Mouse (Mus musculus) heart, postnatal 0 days (tissue): ENCODE results near the gene Nsrp1. TPM values are rescaled to one million over a fixed set of nuclear protein-coding genes. Genes with fewer than 3 reads are reported as not detected.

Source experiments
- ATAC-seq: fragments of 200-750 bp; cut with Nextera tagmentation; 2 replicates; pipeline ENCODE4 v1.8.0; 2017; ENCODE audit warnings: low read depth, moderate number of reproducible peaks, moderate library complexity; ENCODE audit not compliant: insufficient read depth
- DNase-seq: peaks from one replicate; pipeline ENCODE4 v3.0.0-alpha.2; 2016; ENCODE audit warnings: low spot score
- H3K27ac ChIP-seq: fragments of 300-500 bp; sonication (generic); 2 replicates; pipeline ENCODE4 v1.5.1; 2014; ENCODE audit warnings: low read depth, mild to moderate bottlenecking
- H3K27me3 ChIP-seq: fragments of 300-500 bp; sonication (generic); 2 replicates; pipeline ENCODE4 v1.6.1; 2014; ENCODE audit warnings: low read length, mixed read lengths; ENCODE audit not compliant: control insufficient read depth, insufficient read depth
- H3K36me3 ChIP-seq: fragments of 300-500 bp; sonication (generic); replicated peaks from 2 replicates; pipeline ENCODE4 v1.6.1; 2014; ENCODE audit warnings: low read length, mixed read lengths; ENCODE audit not compliant: control insufficient read depth, insufficient read depth
- H3K4me1 ChIP-seq: fragments of 300-500 bp; sonication (generic); 2 replicates; pipeline ENCODE4 v1.6.1; 2014; ENCODE audit warnings: antibody characterized with exemption; ENCODE audit not compliant: control insufficient read depth, insufficient read depth
- H3K4me2 ChIP-seq: fragments of 300-500 bp; sonication (generic); 2 replicates; pipeline ENCODE4 v1.6.1; 2014; ENCODE audit warnings: low read depth, mild to moderate bottlenecking, low read length, moderate library complexity
- H3K4me3 ChIP-seq: fragments of 300-500 bp; sonication (generic); 2 replicates; pipeline ENCODE4 v1.5.1; 2014; ENCODE audit warnings: low read depth, low read length
- H3K9ac ChIP-seq: fragments of 300-500 bp; sonication (generic); replicated peaks from 2 replicates; pipeline ENCODE4 v1.6.1; 2014; ENCODE audit warnings: low read depth, low read length, mixed read lengths
- H3K9me3 ChIP-seq: fragments of 300-500 bp; sonication (generic); replicated peaks from 2 replicates; pipeline ENCODE4 v1.6.1; 2016; ENCODE audit warnings: low read length; ENCODE audit not compliant: control insufficient read depth
- CTCF ChIP-seq: IDR thresholded peaks from 2 replicates; pipeline ENCODE4 v1.5.1; 2016; ENCODE audit warnings: antibody characterized with exemption, control low read depth, low read depth
- EP300 ChIP-seq: IDR thresholded peaks from 2 replicates; pipeline ENCODE4 v1.6.1; 2016; ENCODE audit warnings: antibody characterized with exemption, low read depth
- WGBS: fragments of 180-500 bp; shearing (Covaris S2); extraction: QIAGEN DNeasy Blood & Tissue Kit; methylation state at CpG from one replicate; pipeline ENCODE4 v1.1.7; 2014; 5-methylcytosine and 5-hydroxymethylcytosine counted together
- polyA plus RNA-seq: library from polyadenylated mRNA; unstranded; fragments of >200 nt; fragmentation: Nextera tagmentation; extraction: Ambion mirVana; gene quantifications from 2 replicates; pipeline ENCODE4 v1.2.1, GENCODE M21; 2015
- total RNA-seq: library from RNA; depleted of rRNA; stranded (reverse); fragments of >200 nt; gene quantifications from 2 replicates; pipeline ENCODE4 v1.2.3, GENCODE M21; 2014; ENCODE audit warnings: low replicate concordance

Gene Nsrp1
- total and polyA plus RNA-seq, 2 experiments from 2014 or later: 0.57 to 50.2 TPM

DNA sequence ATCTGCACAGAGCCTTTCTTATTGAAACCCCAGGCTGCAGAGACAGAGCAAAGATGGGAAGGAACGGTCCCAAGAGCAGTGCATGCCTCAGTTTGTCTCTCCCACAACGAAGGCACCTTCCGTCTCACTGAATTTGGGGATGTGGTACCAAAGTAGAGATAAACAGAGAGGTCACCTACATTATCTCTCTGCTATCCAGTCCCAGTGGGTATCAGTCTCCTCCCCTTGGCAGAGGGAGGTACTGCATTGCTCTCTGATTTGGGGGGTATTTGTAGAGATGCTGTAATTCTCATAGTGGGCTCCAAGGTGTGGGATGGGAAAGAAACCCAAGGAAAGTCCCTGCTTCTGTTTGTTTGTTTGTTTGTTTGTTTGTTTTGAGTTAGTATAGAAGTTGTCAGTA lies 51.7 kb downstream of the Nsrp1 start:
- ATAC-seq: no peak
- Histone ChIP-seq H3K4me1 (no peaks in the 10 kb centered on the region), H3K9ac (no peak overlapping the region), H3K27ac (no peak overlapping the region), H3K27me3 (0 out of 2 replicates have a peak, but pooled peaks cover 3% of the 10 kb centered on the region), H3K4me3 (no peak overlapping the region), H3K9me3 (no peaks in the 10 kb centered on the region), H3K36me3 (no peaks in the 10 kb centered on the region), H3K4me2 (no peak overlapping the region)
- TF ChIP-seq CTCF (peak; percentile 34; the same call in 1 of the 2 replicates), EP300 (no peak)
- DNase-seq: no peak
- WGBS: 53% methylated on average over 3 of the region's 3 CpGs

- DNase-seq (no peak), ATAC-seq (no peak)
- H3K4me3 ChIP-seq: no peak overlapping the region
- no peaks in the 10 kb centered on the region for H3K36me3 ChIP-seq
- 79% methylated on average over 9 of the region's 9 CpGs for WGBS
- no peak for TF ChIP-seq EP300
- no peak for TF ChIP-seq CTCF
- H3K4me2 ChIP-seq: no peak overlapping the region
- no peaks in the 10 kb centered on the region for H3K4me1 ChIP-seq
- H3K27me3 ChIP-seq: no peaks in the 10 kb centered on the region
- H3K9ac ChIP-seq: no peak overlapping the region
- H3K27ac ChIP-seq: no peak overlapping the region
- H3K9me3 ChIP-seq: no peaks in the 10 kb centered on the region
Observed at GRCm38 (mm10) chr11:77021749-77022396, 56.4 kb downstream of the Nsrp1 start.

- H3K9ac ChIP-seq: no peak overlapping the region
- H3K9me3 ChIP-seq: no peaks in the 10 kb centered on the region
- no peak for DNase-seq
- H3K27ac ChIP-seq: no peak overlapping the region
- 22% methylated on average over 8 of the region's 8 CpGs for WGBS
- H3K27me3 ChIP-seq: no peaks in the 10 kb centered on the region
- ATAC-seq: no peak
- H3K4me3 ChIP-seq: no peak overlapping the region
- TF ChIP-seq CTCF (no peak), EP300 (no peak)
- H3K36me3 ChIP-seq: no peaks in the 10 kb centered on the region
- no peak overlapping the region for H3K4me2 ChIP-seq
- no peaks in the 10 kb centered on the region for H3K4me1 ChIP-seq
Observed at GRCm38 (mm10) chr11:77019539-77019938, 58.7 kb downstream of the Nsrp1 start.

DNA sequence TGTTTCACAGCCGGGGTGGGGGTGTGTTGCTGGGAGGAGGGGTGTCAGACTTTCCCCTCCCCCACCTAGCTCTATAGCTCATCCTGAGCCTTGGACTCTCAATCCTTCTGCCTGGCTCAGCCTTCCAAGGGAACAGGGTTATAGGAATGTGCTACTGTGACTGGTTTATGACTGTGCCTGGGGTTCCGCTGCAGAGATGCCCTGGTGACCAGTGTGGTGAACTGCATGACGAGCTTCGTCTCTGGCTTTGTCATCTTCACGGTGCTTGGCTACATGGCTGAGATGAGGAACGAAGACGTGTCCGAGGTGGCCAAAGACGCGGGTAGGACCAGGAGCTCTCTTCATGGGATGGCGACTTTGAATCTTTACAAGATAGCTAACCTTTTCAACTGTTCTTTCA lies 60.2 kb downstream of the Nsrp1 start:
- no peak for ATAC-seq
- Histone ChIP-seq H3K4me2 (no peak overlapping the region), H3K4me1 (no peaks in the 10 kb centered on the region), H3K36me3 (no peaks in the 10 kb centered on the region), H3K4me3 (no peak overlapping the region), H3K9me3 (no peaks in the 10 kb centered on the region), H3K27me3 (no peaks in the 10 kb centered on the region), H3K9ac (no peak overlapping the region), H3K27ac (no peak overlapping the region)
- TF ChIP-seq CTCF (no peak), EP300 (no peak)
- WGBS: 68% methylated on average over 11 of the region's 11 CpGs
- no peak for DNase-seq

DNA sequence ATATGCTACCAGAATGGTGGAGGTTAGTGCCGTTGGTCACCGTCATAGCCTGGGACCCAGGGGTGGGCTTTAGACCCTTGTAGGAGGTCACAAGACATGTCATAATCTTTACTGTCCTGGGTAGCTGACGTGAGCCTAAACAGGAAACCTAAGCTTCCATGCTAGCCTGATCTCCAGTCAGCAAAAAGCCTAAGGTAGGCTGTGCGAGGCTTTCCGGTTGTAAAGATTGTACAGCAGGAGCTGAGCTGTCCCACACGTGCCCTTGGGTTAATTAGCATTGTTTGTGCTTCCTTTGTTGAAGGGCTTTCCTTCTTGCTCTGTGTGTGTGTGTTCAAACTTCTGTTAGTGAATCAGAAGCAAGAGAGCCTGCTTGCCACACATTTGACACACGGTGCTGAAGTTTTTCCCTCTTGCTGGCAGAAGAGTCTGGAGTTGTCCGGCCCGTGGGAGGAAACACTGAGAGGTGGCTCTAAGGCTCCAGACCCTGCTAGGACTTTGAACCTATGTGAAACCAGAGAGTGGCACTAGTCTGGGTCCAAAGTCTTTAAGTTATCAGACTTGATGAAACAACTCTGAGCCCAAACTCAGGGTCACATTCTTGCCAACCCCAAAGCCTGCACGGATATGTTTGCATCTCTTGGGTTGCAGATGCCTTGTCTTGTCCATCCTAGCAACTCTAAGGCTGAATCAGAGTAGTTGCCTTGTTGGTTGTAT lies 67.3 kb downstream of the Nsrp1 start:
- Histone ChIP-seq H3K4me3 (no peak overlapping the region), H3K4me2 (no peak overlapping the region), H3K27ac (no peak overlapping the region), H3K4me1 (0 out of 2 replicates have a peak, but pooled peaks cover 5% of the 10 kb centered on the region), H3K9me3 (no peaks in the 10 kb centered on the region), H3K27me3 (no peaks in the 10 kb centered on the region), H3K9ac (no peak overlapping the region), H3K36me3 (no peaks in the 10 kb centered on the region)
- ATAC-seq (no peak), DNase-seq (no peak)
- 72% methylated on average over 10 of the region's 10 CpGs for WGBS
- no peak for TF ChIP-seq EP300
- TF ChIP-seq CTCF: no peak
